Mouse (Mus musculus) A20 (cell line): ENCODE data around the gene Cdh20.

Source experiments
- DNase-seq: peaks from one replicate; pipeline ENCODE4 v3.0.0-alpha.2; 2011; ENCODE audit warnings: low read depth, low spot score

The Cdh20 gene

DNA sequence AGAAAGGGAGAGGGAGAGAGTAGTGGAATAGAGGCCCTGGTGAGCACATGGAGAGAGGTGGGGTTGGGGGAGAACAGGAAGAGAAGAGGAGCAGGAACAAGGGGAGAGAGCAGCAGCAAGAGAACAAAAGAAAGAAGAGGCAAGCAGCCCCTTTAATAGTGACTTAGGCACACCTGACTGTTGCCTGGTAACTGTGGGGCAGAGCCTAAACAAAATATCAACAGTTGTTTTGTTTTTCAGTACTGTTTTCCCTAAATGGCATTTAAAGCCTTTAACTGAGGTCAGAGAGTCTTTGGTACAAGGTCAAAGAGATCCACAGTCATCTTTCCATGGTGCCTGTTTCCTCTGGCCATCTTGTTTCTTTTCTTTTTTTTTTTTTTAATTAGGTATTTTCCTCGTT lies 245.0 kb downstream of the Cdh20 start:
- DNase-seq, result no peak

DNA sequence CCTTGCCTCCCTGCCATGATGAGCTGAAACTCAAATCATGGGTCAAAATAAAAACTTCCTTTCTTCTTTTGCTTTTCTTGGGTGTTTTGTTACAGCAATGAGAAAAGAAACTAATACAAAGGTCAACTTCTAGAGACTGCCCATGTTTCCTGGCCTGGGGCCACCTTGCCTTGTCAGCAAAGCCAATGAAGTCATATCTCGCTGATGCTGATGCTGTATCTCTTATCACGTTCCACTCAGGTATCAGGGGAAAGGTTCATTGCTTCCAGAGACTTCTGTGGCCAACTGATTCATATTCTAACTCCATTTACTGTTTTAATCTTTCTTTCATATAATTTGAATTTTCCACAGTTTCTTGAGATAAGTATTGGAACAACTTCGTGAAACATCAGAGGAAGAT lies 273.3 kb downstream of the Cdh20 start:
- DNase-seq, result no peak
